Mouse (Mus musculus): ENCODE data around the gene Flrt2. TPM values are rescaled to one million over a fixed set of nuclear protein-coding genes. Genes with fewer than 3 reads are reported as not detected.

The Flrt2 gene
- polyA plus RNA-seq, 1 experiment from 2014 or later = 23.3 TPM

DNA sequence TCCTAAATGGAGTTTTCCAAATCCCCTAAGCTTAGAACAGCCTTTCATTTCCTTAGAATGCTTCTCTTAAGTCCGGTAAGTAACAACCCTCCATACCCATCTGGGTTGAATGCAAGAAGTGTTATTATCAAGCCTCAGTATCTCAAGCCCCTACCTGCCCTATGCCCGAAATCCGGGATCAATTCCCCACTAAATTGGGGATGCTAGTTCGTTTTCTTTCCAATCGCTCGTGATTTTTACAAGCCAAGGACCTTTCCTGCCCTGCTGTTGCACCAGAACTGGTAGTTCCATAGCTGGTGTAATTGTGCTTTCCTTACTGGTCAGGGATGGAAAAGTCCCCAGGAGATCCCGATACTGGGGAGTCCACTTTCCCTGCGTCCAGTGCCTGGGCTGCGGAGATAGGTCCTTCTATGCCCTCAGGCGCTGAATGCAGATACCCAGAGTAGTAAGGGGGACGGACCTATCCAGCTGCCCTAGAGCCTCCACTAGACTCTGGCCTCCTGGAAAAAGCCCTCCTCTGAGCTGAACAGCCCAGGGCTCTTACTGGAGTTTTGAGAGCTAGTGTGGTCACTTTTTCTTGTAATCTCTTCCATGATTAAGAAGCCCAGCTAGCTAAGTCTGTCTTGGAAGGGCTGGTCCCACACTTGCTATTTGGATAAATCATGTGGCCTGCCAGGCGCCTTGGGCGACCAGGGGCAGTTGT is 1.1 kb downstream of the Flrt2 start:
- no peak for ATAC-seq (replicated peaks; ENCODE audit: insufficient number of reproducible peaks, low FRiP score, low TSS enrichment)
- Histone ChIP-seq H3K4me2 (peak overlapping the region; percentile 77), H3K4me3 (ENCODE audit: low read depth, low read length) (peak overlapping the region; percentile 82), H3K36me3 (ENCODE audit: control insufficient read depth, insufficient read depth, low read length) (no peaks in the 10 kb centered on the region), H3K4me1 (ENCODE audit: control insufficient read depth, insufficient read depth, low read length) (peaks cover 8% of the 10 kb centered on the region; the same call in 1 of the 2 replicates), H3K27me3 (ENCODE audit: control insufficient read depth, insufficient read depth, low read length) (no peaks in the 10 kb centered on the region), H3K27ac (ENCODE audit: low read depth, low read length) (no peak overlapping the region), H3K9me3 (replicated peaks; ENCODE audit: control insufficient read depth, low read length) (no peaks in the 10 kb centered on the region), H3K9ac (ENCODE audit: low read depth, low read length) (peak overlapping the region; percentile 68)
- 0% methylated on average over 13 of the region's 13 CpGs for WGBS (ENCODE audit: insufficient replicate concordance)

DNA sequence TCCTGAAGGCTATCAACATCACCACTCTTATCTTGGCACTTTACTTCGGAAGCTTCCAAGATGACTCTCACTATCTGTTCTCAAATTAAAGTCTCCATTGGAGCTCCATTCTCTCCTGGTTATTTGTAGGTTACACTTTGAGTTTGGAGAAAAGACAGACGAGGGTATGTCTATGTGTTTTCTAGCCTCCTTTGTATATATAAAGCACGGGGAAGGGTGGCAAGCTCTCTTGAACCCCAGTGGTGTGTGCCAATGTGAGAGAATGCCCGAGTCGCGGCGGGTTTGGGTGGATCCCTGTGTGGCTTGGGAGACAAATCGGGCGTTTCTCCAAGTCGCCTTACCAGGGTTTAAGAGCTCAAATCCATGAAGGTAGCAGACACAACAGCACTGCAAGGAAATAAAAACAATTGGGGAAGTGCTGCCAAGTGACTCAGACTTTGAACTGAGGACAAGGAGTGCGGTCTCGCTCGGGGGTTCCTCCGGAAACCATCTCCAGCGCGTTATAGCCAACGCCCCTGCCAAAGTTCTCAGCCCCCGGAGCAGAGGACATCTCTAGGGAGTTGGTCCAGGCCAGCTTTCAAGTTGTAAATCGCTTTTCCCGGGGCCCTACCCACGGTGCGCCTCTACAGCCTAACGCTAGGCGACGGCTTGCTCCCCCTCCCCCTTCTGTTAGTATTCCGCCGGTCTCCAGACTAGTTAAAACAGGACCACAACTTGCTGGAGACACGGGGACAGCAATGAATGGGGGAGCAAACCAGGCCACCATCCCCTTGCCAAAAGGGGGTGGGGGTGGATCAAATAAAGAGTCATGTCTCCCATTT is 1.8 kb downstream of the Flrt2 start:
- Histone ChIP-seq H3K36me3 (ENCODE audit: control insufficient read depth, insufficient read depth, low read length) (no peaks in the 10 kb centered on the region), H3K4me2 (peak overlapping the region; percentile 77), H3K9me3 (replicated peaks; ENCODE audit: control insufficient read depth, low read length) (no peaks in the 10 kb centered on the region), H3K27ac (ENCODE audit: low read depth, low read length) (peak overlapping the region; percentile 50; the same call in 1 of the 2 replicates), H3K4me3 (ENCODE audit: low read depth, low read length) (peak overlapping the region; percentile 82), H3K27me3 (ENCODE audit: control insufficient read depth, insufficient read depth, low read length) (no peaks in the 10 kb centered on the region), H3K9ac (ENCODE audit: low read depth, low read length) (peak overlapping the region; percentile 68), H3K4me1 (ENCODE audit: control insufficient read depth, insufficient read depth, low read length) (peaks cover 9% of the 10 kb centered on the region; the same call in 1 of the 2 replicates)
- ATAC-seq (replicated peaks; ENCODE audit: insufficient number of reproducible peaks, low FRiP score, low TSS enrichment) = no peak
- WGBS (ENCODE audit: insufficient replicate concordance) = 1% methylated on average over 27 of the region's 28 CpGs

DNA sequence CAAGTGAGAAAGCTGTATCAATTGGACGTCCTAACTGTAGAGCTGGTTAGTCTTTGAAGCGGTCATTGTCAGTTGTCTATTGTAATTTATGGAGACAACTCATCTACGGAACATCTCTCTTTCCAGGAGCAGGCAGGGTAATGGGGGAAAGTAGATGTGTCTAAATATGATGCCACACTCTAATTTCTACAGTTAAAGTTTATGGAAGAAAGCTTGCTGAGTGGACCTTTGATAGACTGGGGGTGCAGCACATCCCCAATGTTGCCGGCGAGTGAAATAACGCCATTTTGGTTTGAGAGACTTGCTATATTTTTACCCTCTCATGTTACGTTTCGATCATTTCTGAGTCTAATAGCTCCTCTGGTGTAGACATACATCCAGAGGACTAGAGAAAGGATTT is 2.5 kb downstream of the Flrt2 start:
- Histone ChIP-seq H3K4me3 (ENCODE audit: low read depth, low read length) (peak overlapping the region; percentile 82), H3K27me3 (ENCODE audit: control insufficient read depth, insufficient read depth, low read length) (no peaks in the 10 kb centered on the region), H3K9ac (ENCODE audit: low read depth, low read length) (peak overlapping the region; percentile 68), H3K27ac (ENCODE audit: low read depth, low read length) (no peak overlapping the region), H3K4me1 (ENCODE audit: control insufficient read depth, insufficient read depth, low read length) (peaks cover 11% of the 10 kb centered on the region; the same call in 1 of the 2 replicates), H3K4me2 (peak overlapping the region; percentile 77), H3K36me3 (ENCODE audit: control insufficient read depth, insufficient read depth, low read length) (no peaks in the 10 kb centered on the region), H3K9me3 (replicated peaks; ENCODE audit: control insufficient read depth, low read length) (no peaks in the 10 kb centered on the region)
- no peak for ATAC-seq (replicated peaks; ENCODE audit: insufficient number of reproducible peaks, low FRiP score, low TSS enrichment)
- 0% methylated on average over 8 of the region's 8 CpGs for WGBS (ENCODE audit: insufficient replicate concordance)

DNA sequence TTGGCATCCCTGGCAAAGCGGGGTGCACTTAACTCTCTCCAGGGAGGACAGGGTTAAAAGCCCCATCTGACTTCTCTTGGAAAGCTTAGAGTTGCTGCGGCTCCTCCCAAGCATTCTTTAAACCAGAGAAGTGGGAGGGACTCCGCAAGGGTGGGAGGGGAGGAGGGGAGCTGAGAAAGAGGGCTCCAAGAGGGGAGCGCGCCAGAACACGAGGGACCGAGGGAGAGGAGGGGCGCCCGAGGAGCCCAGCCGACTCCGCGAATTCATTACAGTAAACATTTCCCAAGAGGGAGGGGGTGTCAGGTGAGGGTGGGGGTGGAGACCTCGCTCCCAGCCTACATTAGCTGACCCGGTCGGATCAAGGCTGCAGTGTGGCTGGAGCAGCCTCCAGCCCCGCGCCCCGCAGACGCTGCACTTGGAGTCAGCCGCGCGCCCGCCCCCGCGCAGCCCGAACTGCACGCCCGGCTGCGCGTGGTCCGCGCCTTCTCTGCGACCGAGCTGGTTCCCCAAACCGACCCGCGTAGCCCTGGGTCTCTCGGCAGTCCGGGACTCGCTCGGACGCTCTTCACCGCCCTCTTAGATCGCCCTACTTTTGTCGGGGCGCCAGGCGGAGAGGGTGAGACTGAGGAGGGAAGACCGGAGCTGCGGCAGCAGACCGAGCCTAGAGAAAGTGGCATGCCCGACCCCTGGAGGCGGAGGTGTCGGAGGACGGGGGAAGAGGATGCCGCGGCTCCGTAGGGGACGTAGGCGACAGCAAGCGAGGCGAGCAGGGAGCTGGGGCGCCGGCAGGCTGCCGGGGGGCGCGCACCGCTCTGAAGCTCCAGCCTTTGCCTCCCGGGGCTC is 3.2 kb downstream of the Flrt2 start:
- H3K4me2 ChIP-seq = peak overlapping the region; percentile 77
- no peaks in the 10 kb centered on the region for H3K36me3 ChIP-seq (ENCODE audit: control insufficient read depth, insufficient read depth, low read length)
- H3K9me3 ChIP-seq (replicated peaks; ENCODE audit: control insufficient read depth, low read length) = no peaks in the 10 kb centered on the region
- 0% methylated on average over 68 of the region's 68 CpGs for WGBS (ENCODE audit: insufficient replicate concordance)
- H3K27ac ChIP-seq (ENCODE audit: low read depth, low read length) = peak overlapping the region; percentile 86
- H3K27me3 ChIP-seq (ENCODE audit: control insufficient read depth, insufficient read depth, low read length) = no peaks in the 10 kb centered on the region
- peak overlapping the region; percentile 82 for H3K4me3 ChIP-seq (ENCODE audit: low read depth, low read length)
- H3K4me1 ChIP-seq (ENCODE audit: control insufficient read depth, insufficient read depth, low read length) = peaks cover 14% of the 10 kb centered on the region; the same call in 1 of the 2 replicates
- peak overlapping the region; percentile 86 for H3K9ac ChIP-seq (ENCODE audit: low read depth, low read length)
- peak; percentile 81 for ATAC-seq (replicated peaks; ENCODE audit: insufficient number of reproducible peaks, low FRiP score, low TSS enrichment)

DNA sequence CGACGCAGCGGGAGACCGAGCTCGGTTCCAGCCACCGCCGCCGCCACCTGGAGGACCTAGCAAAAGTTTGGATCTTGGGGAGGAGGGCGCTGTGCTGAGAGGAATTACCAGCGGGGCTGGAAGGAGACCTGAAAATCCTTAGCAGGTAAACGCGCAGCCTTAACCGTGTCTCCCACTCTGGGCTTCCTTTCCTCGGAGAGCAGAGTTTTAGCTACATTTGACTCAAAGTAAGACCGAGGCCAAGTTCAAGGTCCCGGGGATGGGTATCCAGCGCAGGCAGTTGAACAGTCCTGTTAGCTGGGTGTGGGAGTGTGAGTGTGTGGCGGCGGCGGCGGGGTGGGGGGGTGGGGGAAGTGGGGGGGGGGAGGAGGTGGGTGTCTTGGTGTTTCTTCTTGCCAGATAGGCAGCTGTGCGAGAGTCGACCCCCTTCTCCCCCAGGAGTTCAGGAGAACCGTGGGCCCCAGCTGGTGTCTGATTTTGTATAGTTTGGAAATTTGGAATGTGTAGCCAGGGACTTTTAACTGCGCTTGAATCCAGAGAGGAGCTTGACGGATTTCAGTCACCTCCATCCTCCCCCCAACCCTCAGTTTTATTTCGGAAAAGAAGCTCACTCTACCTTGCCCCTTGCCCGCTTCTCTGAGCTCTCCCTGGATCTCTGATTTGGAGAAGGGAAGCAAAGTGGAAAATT is 4.0 kb downstream of the Flrt2 start:
- WGBS (ENCODE audit: insufficient replicate concordance) = under 1% methylated on average over 27 of the region's 28 CpGs
- Histone ChIP-seq H3K27me3 (ENCODE audit: control insufficient read depth, insufficient read depth, low read length) (no peaks in the 10 kb centered on the region), H3K4me3 (ENCODE audit: low read depth, low read length) (peak overlapping the region; percentile 82), H3K4me2 (peak overlapping the region; percentile 77), H3K27ac (ENCODE audit: low read depth, low read length) (peak overlapping the region; percentile 86), H3K9me3 (replicated peaks; ENCODE audit: control insufficient read depth, low read length) (no peaks in the 10 kb centered on the region), H3K36me3 (ENCODE audit: control insufficient read depth, insufficient read depth, low read length) (no peaks in the 10 kb centered on the region), H3K4me1 (ENCODE audit: control insufficient read depth, insufficient read depth, low read length) (peaks cover 16% of the 10 kb centered on the region; the same call in 1 of the 2 replicates), H3K9ac (ENCODE audit: low read depth, low read length) (peak overlapping the region; percentile 86)
- ATAC-seq (replicated peaks; ENCODE audit: insufficient number of reproducible peaks, low FRiP score, low TSS enrichment) = no peak

DNA sequence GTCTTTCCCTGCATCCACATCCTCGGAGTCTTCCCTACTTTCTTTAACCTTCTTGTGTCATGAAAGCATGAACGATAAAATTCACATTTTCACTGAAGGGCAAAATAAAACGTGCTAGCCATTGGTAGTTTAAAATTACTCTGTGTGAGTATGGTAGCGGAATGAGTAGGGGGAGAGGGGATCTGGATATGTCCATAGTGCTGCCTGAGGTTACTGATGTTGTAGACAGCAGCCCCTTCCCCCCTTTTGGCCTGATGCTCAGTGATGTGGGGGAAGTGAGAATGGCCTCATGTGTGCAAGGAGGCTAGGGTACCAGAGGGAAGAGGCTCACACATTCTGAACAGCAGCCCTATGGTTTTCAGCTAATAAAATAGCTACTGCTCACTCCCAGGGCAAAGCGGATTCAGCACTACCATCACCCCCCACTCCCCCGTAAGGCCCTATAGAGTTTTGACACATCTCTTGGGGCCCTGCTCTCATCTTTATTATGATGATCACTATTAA is 4.5 kb downstream of the Flrt2 start:
- Histone ChIP-seq H3K36me3 (ENCODE audit: control insufficient read depth, insufficient read depth, low read length) (no peaks in the 10 kb centered on the region), H3K27ac (ENCODE audit: low read depth, low read length) (no peak overlapping the region), H3K9me3 (replicated peaks; ENCODE audit: control insufficient read depth, low read length) (no peaks in the 10 kb centered on the region), H3K9ac (ENCODE audit: low read depth, low read length) (peak overlapping the region; percentile 86), H3K4me3 (ENCODE audit: low read depth, low read length) (peak overlapping the region; percentile 82), H3K4me2 (peak overlapping the region; percentile 77), H3K4me1 (ENCODE audit: control insufficient read depth, insufficient read depth, low read length) (peaks cover 16% of the 10 kb centered on the region; the same call in 1 of the 2 replicates), H3K27me3 (ENCODE audit: control insufficient read depth, insufficient read depth, low read length) (no peaks in the 10 kb centered on the region)
- 8% methylated on average over 6 of the region's 6 CpGs for WGBS (ENCODE audit: insufficient replicate concordance)
- ATAC-seq (replicated peaks; ENCODE audit: insufficient number of reproducible peaks, low FRiP score, low TSS enrichment) = no peak

DNA sequence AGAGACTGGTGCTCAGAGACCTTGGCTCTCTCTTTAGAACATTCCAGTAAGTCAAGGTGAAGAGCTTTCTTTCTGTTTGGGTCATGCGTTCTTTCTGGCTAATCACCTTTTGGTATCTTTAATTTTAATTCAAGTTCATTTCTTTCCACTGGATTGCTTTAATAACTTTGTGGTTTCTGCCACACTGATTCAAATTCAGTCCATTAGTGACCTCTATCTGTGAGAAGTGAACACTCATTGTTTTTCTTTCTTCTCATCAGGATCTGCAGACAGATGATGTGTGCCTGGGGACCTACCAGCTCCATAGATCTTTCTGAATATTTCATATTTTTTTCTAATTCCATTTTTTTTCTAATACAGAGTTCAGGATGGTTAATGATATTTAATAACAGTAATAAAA is 6.5 kb downstream of the Flrt2 start:
- Histone ChIP-seq H3K4me2 (peak overlapping the region; percentile 77), H3K9ac (ENCODE audit: low read depth, low read length) (0 out of 2 replicates have a peak overlapping the region, but pooled peaks have one; percentile 35), H3K4me1 (ENCODE audit: control insufficient read depth, insufficient read depth, low read length) (peaks cover 16% of the 10 kb centered on the region; the same call in 1 of the 2 replicates), H3K27me3 (ENCODE audit: control insufficient read depth, insufficient read depth, low read length) (no peaks in the 10 kb centered on the region), H3K4me3 (ENCODE audit: low read depth, low read length) (peak overlapping the region; percentile 82), H3K27ac (ENCODE audit: low read depth, low read length) (no peak overlapping the region), H3K9me3 (replicated peaks; ENCODE audit: control insufficient read depth, low read length) (no peaks in the 10 kb centered on the region), H3K36me3 (ENCODE audit: control insufficient read depth, insufficient read depth, low read length) (no peaks in the 10 kb centered on the region)
- no peak for ATAC-seq (replicated peaks; ENCODE audit: insufficient number of reproducible peaks, low FRiP score, low TSS enrichment)
- WGBS (ENCODE audit: insufficient replicate concordance) = 41% methylated on average over 1 of the region's 1 CpGs
